Mouse (Mus musculus) kidney, adult 2 months (tissue): Measurements from ENCODE around the gene Cog2. TPM values are rescaled to one million over a fixed set of nuclear protein-coding genes. Genes with fewer than 3 reads are reported as not detected.

Experiments
- DNase-seq: peaks from one replicate; pipeline ENCODE4 v3.0.0; 2021
- H3K27ac ChIP-seq: fragments of 200-500 bp; 2 replicates; pipeline ENCODE4 v1.5.1; 2012; ENCODE audit warnings: low read depth, low read length, control low read depth, inconsistent platforms; ENCODE audit not compliant: insufficient read depth
- H3K27me3 ChIP-seq: fragments of 200-500 bp; replicated peaks from 2 replicates; pipeline ENCODE4 v1.6.1; 2012; ENCODE audit warnings: mild to moderate bottlenecking, moderate library complexity, low read length, inconsistent platforms; ENCODE audit not compliant: control insufficient read depth, insufficient read depth
- H3K36me3 ChIP-seq: fragments of 200-500 bp; 2 replicates; pipeline ENCODE4 v1.6.1; 2012; ENCODE audit warnings: mild to moderate bottlenecking, moderate library complexity, low read length, inconsistent platforms; ENCODE audit not compliant: control insufficient read depth, insufficient read depth
- H3K4me1 ChIP-seq: fragments of 200-500 bp; 2 replicates; pipeline ENCODE4 v1.6.1; 2011; ENCODE audit warnings: low read length; ENCODE audit not compliant: control insufficient read depth, insufficient read depth
- H3K4me3 ChIP-seq: fragments of 200-500 bp; 2 replicates; pipeline ENCODE4 v1.5.1; 2011; ENCODE audit warnings: mild to moderate bottlenecking, low read depth, low read length, control low read depth; ENCODE audit not compliant: insufficient read depth
- CTCF ChIP-seq: fragments of 200-500 bp; conservative IDR thresholded peaks from 2 replicates; pipeline ENCODE4 v1.5.1; 2011; ENCODE audit warnings: low read depth, mild to moderate bottlenecking, control low read depth, low read length, moderate library complexity, mixed read lengths; ENCODE audit not compliant: insufficient read depth, insufficient read length
- POLR2A ChIP-seq: fragments of 200-500 bp; IDR thresholded peaks from one replicate; pipeline ENCODE4 v1.6.1; 2011; ENCODE audit warnings: low read depth, low read length, control low read depth
- WGBS: fragments of 180-500 bp; shearing (Covaris S2); methylation state at CpG from one replicate; pipeline ENCODE4 v1.1.7; 2018; 5-methylcytosine and 5-hydroxymethylcytosine counted together
- polyA plus RNA-seq: library from polyadenylated mRNA; depleted of rRNA; stranded (reverse); fragments of >200 nt; gene quantifications from 2 replicates; pipeline ENCODE4 v1.2.3, GENCODE M21; 2012

Cog2 gene
- polyA plus RNA-seq, 1 experiment = 21.2 TPM

- Histone ChIP-seq H3K27me3 (no peaks in the 10 kb centered on the region), H3K36me3 (no peaks in the 10 kb centered on the region), H3K4me3 (no peak overlapping the region), H3K4me1 (peaks cover 3% of the 10 kb centered on the region; the same call in 1 of the 2 replicates), H3K27ac (peak overlapping the region; percentile 71)
- TF ChIP-seq CTCF (no peak), POLR2A (no peak)
- WGBS = 60% methylated on average over 6 of the region's 6 CpGs
- peak; percentile 73 for DNase-seq
Observed at GRCm38 (mm10) chr8:124489311-124489710, 31.3 kb upstream of the Cog2 start.

- H3K4me1 ChIP-seq = peaks cover 3% of the 10 kb centered on the region; the same call in 1 of the 2 replicates
- WGBS = 70% methylated on average over 6 of the region's 6 CpGs
- peak; percentile 31; the same call in 1 of the 2 replicates for TF ChIP-seq CTCF
- no peak for TF ChIP-seq POLR2A
- peak overlapping the region; percentile 71 for H3K27ac ChIP-seq
- H3K4me3 ChIP-seq = no peak overlapping the region
- DNase-seq = no peak
- no peaks in the 10 kb centered on the region for H3K27me3 ChIP-seq
- H3K36me3 ChIP-seq = no peaks in the 10 kb centered on the region
Observed at GRCm38 (mm10) chr8:124489786-124490185, 30.8 kb upstream of the Cog2 start.

- 35% methylated on average over 3 of the region's 3 CpGs for WGBS
- no peaks in the 10 kb centered on the region for H3K27me3 ChIP-seq
- peak; percentile 95 for DNase-seq
- H3K4me3 ChIP-seq = no peak overlapping the region
- H3K27ac ChIP-seq = peak overlapping the region; percentile 89; the same call in 1 of the 2 replicates
- TF ChIP-seq POLR2A (no peak), CTCF (no peak)
- H3K36me3 ChIP-seq = no peaks in the 10 kb centered on the region
- H3K4me1 ChIP-seq = peaks cover 3% of the 10 kb centered on the region; the same call in 1 of the 2 replicates
Observed at GRCm38 (mm10) chr8:124494397-124494796, 26.2 kb upstream of the Cog2 start.

GRCm38 (mm10) chr8:124494955-124495354 is 25.6 kb upstream of the Cog2 start:
- peaks cover 3% of the 10 kb centered on the region; the same call in 1 of the 2 replicates for H3K4me1 ChIP-seq
- no peak overlapping the region for H3K4me3 ChIP-seq
- no peaks in the 10 kb centered on the region for H3K27me3 ChIP-seq
- H3K36me3 ChIP-seq = no peaks in the 10 kb centered on the region
- WGBS = 69% methylated on average over 15 of the region's 15 CpGs
- DNase-seq = peak; percentile 29
- TF ChIP-seq CTCF = no peak
- TF ChIP-seq POLR2A = no peak
- peak overlapping the region; percentile 89 for H3K27ac ChIP-seq

GRCm38 (mm10) chr8:124495676-124496075 is 24.9 kb upstream of the Cog2 start:
- TF ChIP-seq POLR2A (no peak), CTCF (no peak)
- Histone ChIP-seq H3K4me1 (peaks cover 3% of the 10 kb centered on the region; the same call in 1 of the 2 replicates), H3K27ac (peak overlapping the region; percentile 51; the same call in 1 of the 2 replicates), H3K4me3 (no peak overlapping the region), H3K36me3 (no peaks in the 10 kb centered on the region), H3K27me3 (no peaks in the 10 kb centered on the region)
- 69% methylated on average over 11 of the region's 11 CpGs for WGBS
- no peak for DNase-seq

GRCm38 (mm10) chr8:124496266-124496665 is 24.3 kb upstream of the Cog2 start:
- no peaks in the 10 kb centered on the region for H3K27me3 ChIP-seq
- no peak overlapping the region for H3K4me3 ChIP-seq
- no peak for DNase-seq
- 74% methylated on average over 4 of the region's 4 CpGs for WGBS
- no peaks in the 10 kb centered on the region for H3K36me3 ChIP-seq
- TF ChIP-seq CTCF = no peak
- TF ChIP-seq POLR2A = no peak
- peaks cover 3% of the 10 kb centered on the region; the same call in 1 of the 2 replicates for H3K4me1 ChIP-seq
- no peak overlapping the region for H3K27ac ChIP-seq

- peaks cover 3% of the 10 kb centered on the region; the same call in 1 of the 2 replicates for H3K4me1 ChIP-seq
- no peak overlapping the region for H3K27ac ChIP-seq
- H3K36me3 ChIP-seq = no peaks in the 10 kb centered on the region
- no peak overlapping the region for H3K4me3 ChIP-seq
- 89% methylated on average over 5 of the region's 5 CpGs for WGBS
- no peak for TF ChIP-seq POLR2A
- no peak for TF ChIP-seq CTCF
- no peak for DNase-seq
- no peaks in the 10 kb centered on the region for H3K27me3 ChIP-seq
Observed at GRCm38 (mm10) chr8:124496871-124497270, 23.7 kb upstream of the Cog2 start.
